Mouse (Mus musculus): ENCODE results near the gene Actl11. TPM values are rescaled to one million over a fixed set of nuclear protein-coding genes. Genes with fewer than 3 reads are reported as not detected.

Gene Actl11
- not detected in 2 replicates for total RNA-seq (2015)
- not detected in 2 replicates for total RNA-seq (2017)

- no peak for ATAC-seq (ENCODE audit: poor library complexity, severe bottlenecking)
Observed at GRCm38 (mm10) chr9:107928169-107928568, at the start of gene Actl11. Actl11 (plus strand) TSS chr9:107928469.

GRCm38 (mm10) chr9:107880411-107880810 lies 47.9 kb upstream of the Actl11 start:
- ATAC-seq (ENCODE audit: poor library complexity, severe bottlenecking), result no peak

- ATAC-seq (ENCODE audit: poor library complexity, severe bottlenecking), result peak; percentile 99
Observed at GRCm38 (mm10) chr9:107887804-107888266, 40.4 kb upstream of the Actl11 start, which contains the start of gene Mon1a. Mon1a (plus strand) TSS chr9:107888151.

GRCm38 (mm10) chr9:107888267-107888850 lies 39.9 kb upstream of the Actl11 start:
- ATAC-seq (ENCODE audit: poor library complexity, severe bottlenecking), result 0 out of 2 replicates have a peak, but pooled peaks have one; percentile 19

GRCm38 (mm10) chr9:107890260-107890659 lies 38.0 kb upstream of the Actl11 start:
- ATAC-seq (ENCODE audit: poor library complexity, severe bottlenecking), result no peak

GRCm38 (mm10) chr9:107891023-107891422 lies 37.2 kb upstream of the Actl11 start:
- ATAC-seq (ENCODE audit: poor library complexity, severe bottlenecking), result no peak

GRCm38 (mm10) chr9:107898563-107898962 lies 29.7 kb upstream of the Actl11 start:
- ATAC-seq (ENCODE audit: poor library complexity, severe bottlenecking), result no peak

GRCm38 (mm10) chr9:107899855-107900254 lies 28.4 kb upstream of the Actl11 start:
- ATAC-seq (ENCODE audit: poor library complexity, severe bottlenecking), result no peak

GRCm38 (mm10) chr9:107900840-107901626 lies 27.2 kb upstream of the Actl11 start:
- ATAC-seq (ENCODE audit: poor library complexity, severe bottlenecking), result no peak

GRCm38 (mm10) chr9:107901627-107901914 lies 26.7 kb upstream of the Actl11 start:
- ATAC-seq (ENCODE audit: poor library complexity, severe bottlenecking), result no peak

GRCm38 (mm10) chr9:107904726-107905125 lies 23.5 kb upstream of the Actl11 start:
- peak; percentile 90 for ATAC-seq (ENCODE audit: poor library complexity, severe bottlenecking)

- no peak for ATAC-seq (ENCODE audit: poor library complexity, severe bottlenecking)
Observed at GRCm38 (mm10) chr9:107906252-107906966, 21.9 kb upstream of the Actl11 start, which contains the start of gene Mst1r. Mst1r (plus strand) TSS chr9:107906873.

GRCm38 (mm10) chr9:107906967-107907800 lies 21.1 kb upstream of the Actl11 start:
- ATAC-seq (ENCODE audit: poor library complexity, severe bottlenecking), result no peak

GRCm38 (mm10) chr9:107907801-107908120 lies 20.5 kb upstream of the Actl11 start:
- no peak for ATAC-seq (ENCODE audit: poor library complexity, severe bottlenecking)

- ATAC-seq (ENCODE audit: poor library complexity, severe bottlenecking), result peak; percentile 55
Observed at GRCm38 (mm10) chr9:107908410-107909158, 19.7 kb upstream of the Actl11 start.

GRCm38 (mm10) chr9:107910025-107910769 lies 18.1 kb upstream of the Actl11 start:
- no peak for ATAC-seq (ENCODE audit: poor library complexity, severe bottlenecking)

- no peak for ATAC-seq (ENCODE audit: poor library complexity, severe bottlenecking)
Observed at GRCm38 (mm10) chr9:107914764-107915420, 13.4 kb upstream of the Actl11 start.

- no peak for ATAC-seq (ENCODE audit: poor library complexity, severe bottlenecking)
Observed at GRCm38 (mm10) chr9:107917895-107918608, 10.2 kb upstream of the Actl11 start.

Measured in megakaryocyte, adult 5-6 weeks (primary cell).